Mouse (Mus musculus): ENCODE results near the gene Fam19a5.

Gene Fam19a5

GRCm38 (mm10) chr15:87596731-87597130 is 52.6 kb downstream of the Fam19a5 start:
- DNase-seq (ENCODE audit: low spot score): no peak

GRCm38 (mm10) chr15:87597149-87597548 is 53.0 kb downstream of the Fam19a5 start:
- DNase-seq (ENCODE audit: low spot score): peak; percentile 70

- no peak for DNase-seq (ENCODE audit: low spot score)
Measured at GRCm38 (mm10) chr15:87597766-87598165, 53.7 kb downstream of the Fam19a5 start.

GRCm38 (mm10) chr15:87598636-87599035 is 54.5 kb downstream of the Fam19a5 start:
- DNase-seq (ENCODE audit: low spot score): no peak

- no peak for DNase-seq (ENCODE audit: low spot score)
Measured at GRCm38 (mm10) chr15:87603316-87603715, 59.2 kb downstream of the Fam19a5 start.

- no peak for DNase-seq (ENCODE audit: low spot score)
Measured at GRCm38 (mm10) chr15:87605504-87606280, 61.6 kb downstream of the Fam19a5 start.

GRCm38 (mm10) chr15:87606702-87607101 is 62.6 kb downstream of the Fam19a5 start:
- no peak for DNase-seq (ENCODE audit: low spot score)

GRCm38 (mm10) chr15:87609236-87609635 is 65.1 kb downstream of the Fam19a5 start:
- DNase-seq (ENCODE audit: low spot score): no peak

GRCm38 (mm10) chr15:87623966-87624609 is 80.0 kb downstream of the Fam19a5 start:
- peak; percentile 80 for DNase-seq (ENCODE audit: low spot score)

GRCm38 (mm10) chr15:87624610-87625091 is 80.6 kb downstream of the Fam19a5 start:
- no peak for DNase-seq (ENCODE audit: low spot score)

GRCm38 (mm10) chr15:87625236-87626023 is 81.3 kb downstream of the Fam19a5 start:
- DNase-seq (ENCODE audit: low spot score): peak; percentile 77

- no peak for DNase-seq (ENCODE audit: low spot score)
Measured at GRCm38 (mm10) chr15:87635272-87635671, 91.2 kb downstream of the Fam19a5 start.

GRCm38 (mm10) chr15:87636407-87636806 is 92.3 kb downstream of the Fam19a5 start:
- DNase-seq (ENCODE audit: low spot score): no peak

- no peak for DNase-seq (ENCODE audit: low spot score)
Measured at GRCm38 (mm10) chr15:87637234-87637633, 93.1 kb downstream of the Fam19a5 start.

GRCm38 (mm10) chr15:87638270-87638669 is 94.2 kb downstream of the Fam19a5 start:
- DNase-seq (ENCODE audit: low spot score): no peak

- DNase-seq (ENCODE audit: low spot score): no peak
Measured at GRCm38 (mm10) chr15:87646313-87647061, 102.4 kb downstream of the Fam19a5 start.

- no peak for DNase-seq (ENCODE audit: low spot score)
Measured at GRCm38 (mm10) chr15:87649651-87650050, 105.6 kb downstream of the Fam19a5 start.

GRCm38 (mm10) chr15:87654551-87654950 is 110.5 kb downstream of the Fam19a5 start:
- no peak for DNase-seq (ENCODE audit: low spot score)

- DNase-seq (ENCODE audit: low spot score): no peak
Measured at GRCm38 (mm10) chr15:87656496-87657155, 112.5 kb downstream of the Fam19a5 start.

GRCm38 (mm10) chr15:87659729-87660128 is 115.6 kb downstream of the Fam19a5 start:
- DNase-seq (ENCODE audit: low spot score): no peak

- DNase-seq (ENCODE audit: low spot score): peak; percentile 52
Measured at GRCm38 (mm10) chr15:87661954-87662353, 117.9 kb downstream of the Fam19a5 start.
